Mouse (Mus musculus): ENCODE measurements at regions not wholly inside any gene's neighbourhood (a gene's known extent, or its start where the extent isn't known, plus 50 kb on each side); places are given as distances from the start of the nearest gene placed in this dataset.

- no peak for DNase-seq
These were observed 359.2 kb upstream of the 3110018I06Rik start for GRCm38 (mm10) chr12:107129232-107129631.

DNA sequence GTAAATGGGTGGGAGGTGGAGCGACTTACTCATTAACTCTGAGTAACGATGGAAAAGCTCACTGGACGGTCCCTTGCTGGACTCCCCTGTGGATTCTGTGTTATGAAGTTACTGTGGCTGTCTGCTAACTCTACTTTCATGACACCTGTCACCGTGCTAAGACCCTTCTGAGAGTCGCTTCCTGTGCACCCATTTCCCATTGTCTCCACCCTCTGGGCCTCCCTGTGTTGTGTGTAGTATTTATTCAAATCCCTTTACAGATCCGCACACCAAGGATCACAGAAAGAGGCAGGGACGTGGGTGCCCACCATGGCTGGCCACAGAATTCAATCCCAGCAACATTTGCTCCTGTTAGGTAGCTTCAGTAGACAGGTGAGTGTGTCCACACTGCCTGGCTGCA is 357.1 kb upstream of the 3110018I06Rik start:
- DNase-seq, result no peak

GRCm38 (mm10) chr12:107131841-107132240 is 356.6 kb upstream of the 3110018I06Rik start:
- no peak for DNase-seq

GRCm38 (mm10) chr12:107132501-107132900 is 355.9 kb upstream of the 3110018I06Rik start:
- DNase-seq, result no peak

DNA sequence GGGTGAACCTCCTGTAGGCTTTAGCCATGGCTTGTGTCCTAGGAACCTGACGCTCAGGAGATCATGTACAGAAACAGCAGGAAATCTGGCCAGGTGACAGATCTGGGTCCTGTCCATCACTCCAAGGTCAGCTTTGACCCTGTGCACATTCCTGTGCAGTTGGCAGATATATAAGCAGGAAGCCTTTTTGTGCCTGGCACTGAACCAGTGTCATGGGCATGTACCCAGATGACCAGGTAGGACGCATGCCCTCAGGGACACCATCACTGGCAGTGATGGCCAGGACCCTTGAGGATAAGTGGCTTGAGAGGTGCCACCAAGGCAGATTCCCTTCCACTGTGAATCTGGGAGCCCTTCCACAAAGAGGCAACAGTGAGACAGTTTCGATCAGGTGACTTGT is 354.1 kb upstream of the 3110018I06Rik start:
- DNase-seq, result no peak

DNA sequence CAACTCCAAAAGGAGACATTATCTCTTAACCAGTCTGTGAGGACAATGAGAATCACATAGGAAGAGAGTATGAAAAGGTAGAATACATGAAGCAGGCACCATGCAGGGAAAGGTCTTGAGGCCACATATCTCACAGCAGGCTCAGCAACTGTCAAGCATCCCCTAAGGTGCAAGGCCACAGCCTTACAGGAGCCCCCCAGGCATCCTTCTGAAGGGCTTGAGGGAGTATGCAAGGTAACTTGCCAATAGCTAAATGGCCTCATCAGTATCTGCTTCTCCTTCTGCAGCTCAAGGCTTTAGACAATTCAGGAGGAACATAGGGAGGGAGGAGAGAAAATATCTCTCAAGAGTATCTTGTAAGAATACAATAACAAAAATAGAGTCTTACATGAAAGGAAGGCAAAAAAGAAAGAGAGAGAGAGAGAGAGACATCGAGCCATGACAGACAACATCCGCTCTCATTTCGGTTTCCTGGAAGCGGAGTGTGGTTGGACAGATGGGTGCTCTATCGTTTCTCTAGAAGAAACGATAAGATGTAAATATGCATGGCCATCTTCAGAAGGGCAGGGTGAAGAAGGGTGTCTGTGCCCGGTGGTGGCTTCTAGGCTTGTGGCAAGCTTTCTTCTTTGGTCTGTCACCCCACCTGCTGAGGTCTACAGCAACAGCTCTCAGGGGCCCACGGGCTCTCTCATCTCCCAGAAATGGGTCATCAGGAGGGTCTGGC is 349.6 kb upstream of the 3110018I06Rik start:
- DNase-seq, result no peak

DNA sequence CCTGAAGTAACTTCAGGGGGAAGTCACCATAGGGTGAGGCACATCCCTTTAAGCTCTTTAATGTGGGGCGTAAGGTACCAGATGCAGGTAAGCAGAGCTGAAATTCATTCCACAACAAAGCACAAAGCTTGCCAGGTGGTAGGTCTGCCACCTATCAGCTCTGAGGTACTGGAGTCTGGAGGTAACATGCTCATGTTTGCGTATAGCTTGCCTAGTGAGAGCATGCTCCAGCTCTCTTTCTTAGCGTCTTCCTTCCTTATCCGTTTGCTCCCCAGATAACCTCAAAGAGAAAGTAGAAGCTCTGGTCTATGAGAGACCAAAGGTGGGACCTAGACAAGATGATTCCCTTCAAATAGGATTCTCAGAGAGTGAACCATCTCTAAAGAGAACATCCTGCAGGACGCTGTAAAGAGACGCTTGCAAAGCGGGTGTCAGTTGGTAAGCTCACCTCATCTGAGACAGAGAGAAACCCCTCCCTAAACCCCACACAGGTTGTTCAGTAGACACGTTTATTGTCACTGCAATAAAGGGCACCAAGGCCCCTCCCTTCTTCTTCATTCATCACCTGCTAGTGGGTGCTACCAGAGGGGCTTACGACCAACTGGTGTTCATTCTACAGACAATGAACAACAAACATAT is 347.4 kb upstream of the 3110018I06Rik start:
- no peak for DNase-seq

DNA sequence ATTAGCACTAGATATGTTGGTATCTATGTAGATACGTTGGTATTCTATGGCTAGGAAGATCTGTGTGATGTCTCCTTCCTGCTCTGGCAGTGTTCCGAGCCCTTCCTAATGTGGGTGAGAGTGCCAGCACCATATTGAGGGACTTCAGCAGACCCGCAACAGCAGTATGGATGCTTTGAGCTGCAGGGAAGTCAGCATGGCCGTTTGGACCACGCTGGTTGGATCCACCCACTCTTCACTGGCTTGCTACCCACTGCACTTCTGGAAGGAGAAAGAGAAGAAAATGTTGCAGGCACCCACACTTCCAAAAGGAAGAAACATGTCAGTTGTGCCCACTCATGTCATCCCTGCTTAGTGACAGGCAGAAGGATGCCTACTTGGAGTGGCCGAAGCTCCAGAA is 346.2 kb upstream of the 3110018I06Rik start:
- peak; percentile 62 for DNase-seq

DNA sequence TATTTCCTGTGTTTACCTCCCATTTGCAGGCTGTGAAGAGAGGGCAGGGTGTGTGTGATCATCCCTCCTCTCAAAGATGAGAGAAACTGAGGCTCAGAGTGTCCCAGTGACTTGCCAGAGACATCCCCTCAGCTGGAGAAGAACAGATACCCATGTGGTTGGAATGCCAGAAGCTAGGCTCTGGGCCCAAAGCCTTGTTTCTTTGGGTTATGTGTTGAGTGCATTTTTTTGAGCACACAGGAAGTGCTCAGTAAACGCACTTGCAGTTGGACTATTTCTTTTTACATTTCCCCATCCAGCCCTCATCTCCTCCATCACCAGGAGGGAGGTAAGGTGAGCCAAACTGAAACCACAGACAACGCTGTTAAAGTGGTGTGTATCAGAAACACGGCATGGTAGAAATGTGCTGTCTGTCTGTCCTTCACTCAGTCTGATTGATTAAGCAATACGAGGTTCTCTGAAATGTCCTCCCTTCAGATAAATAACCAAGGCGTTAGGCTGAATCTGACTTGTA is 341.8 kb upstream of the 3110018I06Rik start:
- DNase-seq, result no peak

DNA sequence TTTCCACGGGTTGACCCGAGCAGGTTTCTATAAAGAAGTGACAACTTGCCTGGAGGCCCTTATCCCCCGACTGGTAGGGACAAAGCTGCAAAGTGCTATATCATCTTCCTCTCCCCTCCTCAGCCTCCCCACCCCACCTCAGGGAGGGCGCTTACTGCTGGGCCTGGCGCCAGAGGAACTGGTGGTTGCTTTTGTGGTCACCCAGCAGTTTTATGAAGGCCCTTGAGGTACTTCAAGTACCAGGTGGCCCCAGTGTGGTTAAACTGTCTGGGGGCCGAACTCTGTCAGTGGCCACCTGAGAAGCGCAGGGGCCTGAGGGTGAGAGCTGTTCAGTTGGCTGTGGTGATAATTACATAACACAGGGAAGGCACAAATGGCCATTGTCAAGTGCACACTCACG is 340.0 kb upstream of the 3110018I06Rik start:
- DNase-seq, result no peak

DNA sequence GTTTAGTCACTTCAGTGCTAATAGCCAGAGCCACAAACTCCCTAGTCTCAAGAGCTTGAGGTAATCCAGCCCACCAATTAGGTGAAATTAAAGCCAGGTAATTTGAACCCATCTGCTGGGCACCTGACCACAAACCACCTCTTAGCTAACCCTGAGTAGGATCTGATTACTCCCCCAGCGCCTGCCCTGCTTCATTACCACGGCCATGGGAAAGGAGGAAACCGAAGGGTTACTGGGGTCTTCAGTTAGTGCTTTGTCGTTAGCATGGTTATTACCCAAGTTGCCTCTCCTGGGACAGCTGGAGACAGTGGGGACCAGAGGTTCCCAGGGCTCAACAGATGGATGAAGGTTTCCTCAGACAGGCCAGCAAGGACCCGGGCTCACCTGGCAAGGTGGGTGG is 337.3 kb upstream of the 3110018I06Rik start:
- DNase-seq, result no peak

DNA sequence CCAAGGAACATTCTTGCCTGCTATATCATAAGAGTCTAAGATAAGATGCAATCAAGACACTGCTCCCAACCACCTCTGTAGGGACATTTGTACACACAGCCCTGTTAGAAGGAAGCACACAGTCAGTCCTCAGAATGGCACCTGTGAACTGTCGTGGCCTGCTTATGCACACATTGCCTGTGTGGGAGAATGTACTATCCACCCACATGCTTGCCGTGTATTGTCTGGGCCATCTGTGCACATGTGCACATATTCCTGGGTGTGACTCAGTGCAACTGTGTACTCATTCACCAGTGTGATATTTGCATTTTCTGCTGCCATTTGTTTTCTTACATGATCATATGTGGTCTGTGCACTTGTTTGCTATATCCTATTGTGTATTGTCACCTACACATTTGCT is 333.8 kb upstream of the 3110018I06Rik start:
- DNase-seq, result peak; percentile 11

- no peak for DNase-seq
These were observed 331.5 kb upstream of the 3110018I06Rik start for GRCm38 (mm10) chr12:107156791-107157428.

DNA sequence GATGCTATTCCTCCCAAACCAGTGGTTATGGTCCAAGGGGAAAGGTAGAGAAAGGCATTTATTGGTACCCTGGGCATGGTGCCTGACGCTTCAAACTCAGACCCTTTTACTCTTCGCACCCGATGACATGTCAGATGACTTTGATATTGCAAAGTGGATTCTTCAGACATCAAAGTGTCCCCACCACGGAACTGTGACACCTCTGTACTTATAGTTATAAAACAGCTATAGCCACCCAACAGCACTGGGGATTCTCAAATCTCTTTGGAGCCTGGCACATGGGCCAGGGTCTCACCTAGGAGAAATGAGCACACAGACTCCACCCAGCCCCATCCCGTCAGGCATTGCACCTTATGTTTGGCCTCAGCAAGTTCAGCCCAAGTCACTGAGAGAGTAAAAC is 329.3 kb upstream of the 3110018I06Rik start:
- no peak for DNase-seq

- no peak for DNase-seq
These were observed 328.3 kb upstream of the 3110018I06Rik start for GRCm38 (mm10) chr12:107160137-107160536.

- DNase-seq, result no peak
These were observed 327.8 kb upstream of the 3110018I06Rik start for GRCm38 (mm10) chr12:107160628-107161027.

DNA sequence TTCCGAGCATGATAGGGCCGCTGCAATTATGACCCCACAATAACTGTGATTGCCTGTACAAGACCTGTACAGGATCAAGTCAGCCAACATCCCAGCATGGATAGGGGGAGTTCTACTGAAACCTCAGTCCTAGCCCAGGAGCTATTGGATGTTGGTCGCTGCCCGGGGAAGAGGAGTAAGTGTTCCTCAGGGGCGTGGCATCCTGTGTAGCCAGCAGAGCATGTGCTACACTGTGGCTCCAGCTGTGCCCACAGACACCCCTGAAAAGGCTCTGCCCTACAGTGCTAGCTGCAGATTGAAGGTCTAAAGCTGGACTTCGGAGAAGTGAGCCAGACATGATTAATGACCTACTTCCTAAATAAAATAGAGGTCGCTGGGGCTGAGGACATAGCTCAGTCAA is 317.5 kb upstream of the 3110018I06Rik start:
- no peak for DNase-seq

- no peak for DNase-seq
These were observed 316.8 kb upstream of the 3110018I06Rik start for GRCm38 (mm10) chr12:107171676-107172075.

DNA sequence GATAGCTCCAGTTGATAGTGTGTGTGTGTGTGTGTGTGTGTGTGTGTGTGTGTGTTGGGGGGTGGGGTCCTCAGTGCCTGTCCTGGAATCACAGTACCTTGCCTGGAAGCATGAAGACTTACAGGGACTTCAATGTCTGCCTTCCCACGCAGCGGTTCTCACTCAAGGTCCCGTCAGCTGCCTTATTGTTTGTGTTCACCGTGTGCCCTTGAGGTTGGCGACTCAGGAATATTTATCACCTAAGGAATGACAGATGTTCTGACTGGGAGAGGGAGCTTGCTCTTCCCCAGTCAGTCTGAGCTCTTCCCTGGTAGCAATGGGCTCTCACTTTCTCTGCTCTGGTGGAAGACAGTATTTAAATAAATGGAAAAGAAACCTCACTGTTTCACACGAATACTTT is 309.8 kb upstream of the 3110018I06Rik start:
- DNase-seq, result no peak

GRCm38 (mm10) chr12:107180501-107180900 is 307.9 kb upstream of the 3110018I06Rik start:
- DNase-seq, result no peak

- DNase-seq, result no peak
These were observed 307.1 kb upstream of the 3110018I06Rik start for GRCm38 (mm10) chr12:107181291-107181690.

DNA sequence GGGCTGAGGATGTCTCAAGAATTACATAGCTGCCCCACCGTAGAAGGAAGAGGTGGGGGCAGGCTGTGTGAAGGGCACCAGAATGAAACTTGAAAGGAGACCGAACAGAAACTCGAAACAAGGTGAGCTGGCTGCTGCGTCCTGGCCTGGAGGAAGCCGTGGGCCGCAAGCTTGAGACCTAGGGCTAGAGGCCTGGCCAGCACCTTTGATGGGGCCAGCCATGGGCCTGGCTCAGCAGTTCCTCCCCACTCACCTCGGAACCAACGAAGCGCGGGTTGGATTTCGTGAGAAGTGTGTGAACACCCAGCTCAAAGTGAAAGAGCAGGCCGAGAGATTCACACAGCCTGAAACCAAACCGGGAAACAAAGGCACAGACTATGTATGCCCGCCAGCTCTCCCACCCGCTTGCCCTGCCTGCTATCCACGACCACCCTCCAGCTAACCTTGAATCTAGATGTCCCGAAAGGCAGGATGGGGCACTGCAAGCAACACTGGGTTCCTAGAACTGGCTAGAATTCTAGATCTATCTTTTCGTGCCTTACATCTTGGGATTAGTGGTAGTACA is 306.3 kb upstream of the 3110018I06Rik start:
- DNase-seq, result no peak

- no peak for DNase-seq
These were observed 305.1 kb upstream of the 3110018I06Rik start for GRCm38 (mm10) chr12:107183283-107183682.

GRCm38 (mm10) chr12:107184426-107184825 is 304.0 kb upstream of the 3110018I06Rik start:
- DNase-seq, result no peak
